Mouse (Mus musculus) hindbrain, postnatal 0 days (tissue): ENCODE data around the gene Oit1. TPM values are rescaled to one million over a fixed set of nuclear protein-coding genes. Genes with fewer than 3 reads are reported as not detected.

Experiments used
- ATAC-seq: fragments of 200-750 bp; cut with Nextera tagmentation; 2 replicates; pipeline ENCODE4 v1.8.0; 2017; ENCODE audit warnings: mild to moderate bottlenecking, moderate TSS enrichment, moderate library complexity
- DNase-seq: peaks from one replicate; pipeline ENCODE4 v3.0.0-alpha.2; 2015; ENCODE audit warnings: low spot score
- H3K27ac ChIP-seq: fragments of 300-500 bp; sonication (generic); 2 replicates; pipeline ENCODE4 v1.5.1; 2014; ENCODE audit warnings: mild to moderate bottlenecking
- H3K27me3 ChIP-seq: fragments of 300-500 bp; sonication (generic); 2 replicates; pipeline ENCODE4 v1.6.1; 2014; ENCODE audit warnings: low read length, mixed read lengths; ENCODE audit not compliant: insufficient read depth
- H3K36me3 ChIP-seq: fragments of 300-500 bp; sonication (generic); 2 replicates; pipeline ENCODE4 v1.6.1; 2014; ENCODE audit warnings: low read length, mixed read lengths; ENCODE audit not compliant: insufficient read depth
- H3K4me1 ChIP-seq: fragments of 300-500 bp; sonication (generic); 2 replicates; pipeline ENCODE4 v1.6.1; 2014; ENCODE audit warnings: antibody characterized with exemption, low read length, mixed read lengths; ENCODE audit not compliant: insufficient read depth
- H3K4me2 ChIP-seq: fragments of 300-500 bp; sonication (generic); 2 replicates; pipeline ENCODE4 v1.6.1; 2014; ENCODE audit warnings: low read depth, mild to moderate bottlenecking, low read length, moderate library complexity, mixed read lengths
- H3K4me3 ChIP-seq: fragments of 300-500 bp; sonication (generic); 2 replicates; pipeline ENCODE4 v1.5.1; 2014; ENCODE audit warnings: low read length
- H3K9ac ChIP-seq: fragments of 300-500 bp; sonication (generic); replicated peaks from 2 replicates; pipeline ENCODE4 v1.6.1; 2014; ENCODE audit warnings: mild to moderate bottlenecking, low read length, moderate library complexity, mixed read lengths
- H3K9me3 ChIP-seq: fragments of 300-500 bp; sonication (generic); 2 replicates; pipeline ENCODE4 v1.6.1; 2016; ENCODE audit warnings: low read length, mixed read lengths
- CTCF ChIP-seq: IDR thresholded peaks from 2 replicates; pipeline ENCODE4 v1.5.1; 2016; ENCODE audit warnings: antibody characterized with exemption, control low read depth, low read depth
- WGBS: fragments of 180-500 bp; shearing (Covaris S2); extraction: QIAGEN DNeasy Blood & Tissue Kit; methylation state at CpG from one replicate; pipeline ENCODE4 v1.1.7; 2014; 5-methylcytosine and 5-hydroxymethylcytosine counted together
- polyA plus RNA-seq: library from polyadenylated mRNA; unstranded; fragments of >200 nt; fragmentation: Nextera tagmentation; extraction: Ambion mirVana; gene quantifications from 2 replicates; pipeline ENCODE4 v1.2.1, GENCODE M21; 2015
- total RNA-seq: library from RNA; depleted of rRNA; stranded (reverse); fragments of >200 nt; gene quantifications from 2 replicates; pipeline ENCODE4 v1.2.3, GENCODE M21; 2014

The Oit1 gene
- total and polyA plus RNA-seq, 2 experiments from 2014 or later = 0.15 TPM; not detected in 1

DNA sequence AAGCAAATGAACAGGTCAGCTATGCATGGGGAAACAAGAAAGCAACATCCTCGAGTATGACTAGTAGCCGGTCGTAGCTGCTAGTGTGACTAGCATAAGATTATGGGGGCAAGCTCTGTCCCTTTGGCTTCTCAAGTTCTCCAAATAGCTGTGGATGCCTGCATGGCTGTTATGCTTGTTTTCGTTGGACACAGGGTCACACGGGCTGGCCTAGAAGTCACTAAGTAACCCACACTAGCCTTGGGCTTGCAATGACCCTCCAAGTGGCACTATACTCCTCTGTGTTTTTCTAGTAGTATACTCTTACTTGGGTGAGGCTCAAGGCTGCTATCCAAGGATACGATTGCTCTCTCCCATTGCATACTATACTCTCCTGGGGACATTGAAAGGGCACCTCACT, 63.4 kb downstream of the Oit1 start:
- DNase-seq (no peak), ATAC-seq (no peak)
- WGBS = 82% methylated on average over 6 of the region's 6 CpGs
- Histone ChIP-seq H3K9ac (no peak overlapping the region), H3K4me3 (no peak overlapping the region), H3K27me3 (peaks cover 16% of the 10 kb centered on the region; the same call in 1 of the 2 replicates), H3K27ac (no peak overlapping the region), H3K36me3 (no peaks in the 10 kb centered on the region), H3K4me1 (no peaks in the 10 kb centered on the region), H3K4me2 (no peak overlapping the region), H3K9me3 (no peaks in the 10 kb centered on the region)
- no peak for TF ChIP-seq CTCF

DNA sequence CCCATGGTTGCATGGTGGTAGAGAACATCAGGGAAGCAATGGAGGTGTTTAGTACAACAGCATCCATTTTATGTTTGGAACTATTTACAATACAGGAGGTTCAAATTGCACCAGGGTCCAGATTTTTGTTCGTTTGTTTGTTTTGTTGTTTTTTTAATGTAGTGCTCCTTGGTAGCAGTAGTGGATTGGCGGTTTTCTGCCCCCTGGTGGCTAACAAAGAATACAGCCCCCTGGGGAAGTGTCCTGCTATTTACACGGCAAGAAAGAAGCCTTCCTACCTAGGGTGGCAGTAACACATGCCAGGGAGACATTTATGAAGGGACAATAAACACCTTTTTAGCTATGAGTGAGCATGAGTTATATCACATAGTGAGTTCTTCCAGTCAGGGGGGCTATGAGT, 64.0 kb downstream of the Oit1 start:
- peak; percentile 60 for TF ChIP-seq CTCF
- DNase-seq = peak; percentile 52

DNA sequence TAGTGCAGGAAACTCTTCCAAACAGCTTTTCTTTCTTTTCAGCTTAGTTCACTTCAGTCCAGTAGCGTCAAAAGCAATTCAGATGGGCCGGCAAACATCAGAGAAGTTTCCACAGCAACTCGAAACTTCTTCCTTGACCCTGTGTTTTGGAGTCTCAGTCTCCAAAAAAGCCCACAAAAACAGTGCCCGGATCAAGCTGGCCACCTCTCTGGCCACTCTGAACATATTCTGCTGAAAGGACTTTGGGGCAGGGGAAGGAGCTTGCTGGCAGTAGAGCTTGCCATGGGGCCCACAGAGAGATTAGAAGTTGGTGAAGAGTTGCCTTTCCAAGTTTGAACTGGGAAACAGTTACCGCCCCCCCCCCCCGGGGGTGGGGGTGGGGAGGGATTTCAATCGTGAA, 64.7 kb downstream of the Oit1 start:
- ATAC-seq (no peak), DNase-seq (peak; percentile 28)
- H3K9me3 ChIP-seq = no peaks in the 10 kb centered on the region
- H3K4me2 ChIP-seq = no peak overlapping the region
- H3K4me1 ChIP-seq = no peaks in the 10 kb centered on the region
- H3K36me3 ChIP-seq = no peaks in the 10 kb centered on the region
- no peak overlapping the region for H3K27ac ChIP-seq
- no peak overlapping the region for H3K4me3 ChIP-seq
- no peak for TF ChIP-seq CTCF
- peaks cover 16% of the 10 kb centered on the region; the same call in 1 of the 2 replicates for H3K27me3 ChIP-seq
- no peak overlapping the region for H3K9ac ChIP-seq
- WGBS = 34% methylated on average over 7 of the region's 7 CpGs

More for the DNA sequence above, 64.0 kb downstream of the Oit1 start:
- Histone ChIP-seq H3K4me3 (no peak overlapping the region), H3K36me3 (no peaks in the 10 kb centered on the region), H3K9me3 (no peaks in the 10 kb centered on the region), H3K27ac (no peak overlapping the region), H3K4me2 (no peak overlapping the region), H3K9ac (no peak overlapping the region), H3K27me3 (peaks cover 16% of the 10 kb centered on the region; the same call in 1 of the 2 replicates), H3K4me1 (no peaks in the 10 kb centered on the region)
- WGBS = 25% methylated on average over 3 of the region's 3 CpGs
- no peak for ATAC-seq

DNA sequence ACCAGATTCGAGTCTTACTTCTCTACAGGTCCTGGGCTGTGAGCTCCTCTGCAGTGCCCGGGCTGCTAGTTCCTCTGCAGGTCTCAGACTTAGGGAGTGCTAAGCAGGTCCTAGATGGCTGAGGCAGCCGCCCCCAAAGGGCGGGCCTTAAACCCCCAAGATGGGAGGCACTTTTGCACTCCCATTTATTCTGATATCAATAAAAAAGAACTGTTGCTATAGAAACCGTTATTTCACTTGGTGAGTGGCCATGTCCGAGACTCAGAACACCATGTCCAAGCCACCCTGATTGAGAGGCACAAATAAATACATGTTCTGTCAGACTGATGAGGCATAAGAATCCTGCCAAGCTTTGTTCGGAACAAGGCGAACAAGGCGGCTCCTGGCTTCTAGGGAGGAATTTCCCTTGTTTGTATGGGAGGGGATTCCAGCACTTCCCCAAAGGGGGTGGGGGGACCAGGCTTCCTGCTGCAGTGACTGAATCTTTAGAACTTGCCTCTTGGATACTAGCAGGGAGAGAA, 68.9 kb downstream of the Oit1 start:
- DNase-seq = peak; percentile 34
- H3K4me2 ChIP-seq = peak overlapping the region; percentile 19; the same call in 1 of the 2 replicates
- H3K9me3 ChIP-seq = no peaks in the 10 kb centered on the region

DNA sequence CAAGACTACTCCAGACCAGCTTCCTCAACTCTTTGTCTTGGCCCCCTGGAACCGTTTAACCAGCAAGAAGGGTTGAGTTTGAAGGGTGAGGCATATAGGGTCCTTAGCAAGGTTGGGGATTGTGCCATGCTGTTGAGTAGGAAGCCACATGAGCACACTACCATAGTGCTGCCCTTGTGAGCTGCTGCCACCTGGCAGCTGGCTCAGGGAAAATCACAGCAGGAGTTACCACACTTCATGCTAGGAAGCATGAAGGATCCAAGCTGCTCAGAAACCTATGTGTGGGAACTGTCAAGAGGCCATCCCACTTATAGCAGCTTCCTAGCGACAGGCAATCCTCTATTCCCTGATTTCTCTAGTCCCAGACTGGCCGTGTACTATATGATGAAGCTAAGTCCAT, 69.9 kb downstream of the Oit1 start:
- DNase-seq (no peak), ATAC-seq (no peak)
- TF ChIP-seq CTCF = peak; percentile 16; the same call in 1 of the 2 replicates
- no peaks in the 10 kb centered on the region for H3K9me3 ChIP-seq
- H3K4me1 ChIP-seq = no peaks in the 10 kb centered on the region
- H3K36me3 ChIP-seq = no peaks in the 10 kb centered on the region
- H3K9ac ChIP-seq = no peak overlapping the region
- WGBS = 86% methylated on average over 3 of the region's 3 CpGs
- H3K27me3 ChIP-seq = no peaks in the 10 kb centered on the region
- H3K4me2 ChIP-seq = 0 out of 2 replicates have a peak overlapping the region, but pooled peaks have one; percentile 19
- H3K27ac ChIP-seq = no peak overlapping the region
- no peak overlapping the region for H3K4me3 ChIP-seq

More for the DNA sequence above, 68.9 kb downstream of the Oit1 start:
- no peak for TF ChIP-seq CTCF
- H3K9ac ChIP-seq = no peak overlapping the region
- peak overlapping the region; percentile 48; the same call in 1 of the 2 replicates for H3K27ac ChIP-seq
- H3K4me3 ChIP-seq = no peak overlapping the region
- H3K27me3 ChIP-seq = no peaks in the 10 kb centered on the region
- H3K36me3 ChIP-seq = no peaks in the 10 kb centered on the region
- H3K4me1 ChIP-seq = no peaks in the 10 kb centered on the region
- 10% methylated on average over 9 of the region's 9 CpGs for WGBS
- ATAC-seq = peak; percentile 66

DNA sequence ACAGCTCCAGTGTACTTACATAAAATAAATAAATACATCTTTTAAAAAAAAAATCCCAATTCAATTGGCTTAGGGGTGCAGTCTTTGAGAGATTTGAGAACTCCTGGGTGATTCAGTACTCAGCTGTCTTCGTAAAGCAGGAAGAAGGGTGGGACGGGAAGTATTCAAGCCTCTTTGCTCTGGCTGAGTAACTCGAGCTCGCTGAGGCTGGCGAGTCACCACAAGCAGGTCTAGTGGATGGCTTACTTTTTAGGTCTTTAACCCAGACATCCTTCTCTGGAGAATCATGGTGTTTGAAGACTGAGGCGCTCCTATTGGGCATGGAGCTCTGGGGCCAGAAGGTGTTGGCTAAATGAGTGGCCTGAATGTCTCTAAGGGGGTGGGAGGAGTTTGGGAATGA, 71.7 kb downstream of the Oit1 start:
- TF ChIP-seq CTCF = no peak
- H3K4me2 ChIP-seq = no peak overlapping the region
- 83% methylated on average over 6 of the region's 6 CpGs for WGBS

DNA sequence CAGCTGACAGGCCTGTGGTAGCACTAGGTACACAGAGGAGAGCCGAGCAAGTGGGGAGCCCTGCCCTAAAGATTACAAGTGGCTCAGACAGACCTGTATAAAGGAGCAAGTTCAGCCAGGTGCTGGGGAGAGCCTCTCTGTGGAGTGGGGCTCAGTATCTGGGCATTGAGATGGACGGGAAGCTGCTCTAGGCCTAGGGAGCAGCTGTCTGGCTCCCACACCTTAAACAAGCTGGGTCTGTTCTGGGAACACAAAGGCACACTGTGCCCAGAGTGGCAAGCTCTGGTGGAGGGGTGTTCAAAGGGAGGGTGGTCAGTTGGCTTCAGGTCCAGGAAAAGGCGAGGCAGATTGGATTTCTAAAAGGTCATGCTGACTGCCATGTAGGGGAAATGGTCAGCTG, 73.5 kb downstream of the Oit1 start:
- no peaks in the 10 kb centered on the region for H3K27me3 ChIP-seq
- H3K9ac ChIP-seq = no peak overlapping the region
- DNase-seq = no peak
- no peak for TF ChIP-seq CTCF
- H3K9me3 ChIP-seq = no peaks in the 10 kb centered on the region
- 54% methylated on average over 3 of the region's 3 CpGs for WGBS
- H3K4me1 ChIP-seq = no peaks in the 10 kb centered on the region
- no peak overlapping the region for H3K4me2 ChIP-seq
- no peak overlapping the region for H3K27ac ChIP-seq
- no peak for ATAC-seq
- no peak overlapping the region for H3K4me3 ChIP-seq
- no peaks in the 10 kb centered on the region for H3K36me3 ChIP-seq

More for the DNA sequence above, 71.7 kb downstream of the Oit1 start:
- Histone ChIP-seq H3K27ac (no peak overlapping the region), H3K36me3 (no peaks in the 10 kb centered on the region), H3K4me1 (no peaks in the 10 kb centered on the region), H3K27me3 (no peaks in the 10 kb centered on the region), H3K9me3 (no peaks in the 10 kb centered on the region), H3K9ac (no peak overlapping the region), H3K4me3 (no peak overlapping the region)
- DNase-seq = no peak
- ATAC-seq = no peak
